Mouse (Mus musculus) c-Kit-positive CD71-positive TER-119-positive erythroid progenitor cells, embryonic 14.5 days (primary cell): ENCODE data around the gene Vmn2r13.
"Not testable (repeated sequence)": the region's sequence is repeated elsewhere in the genome, so short reads cannot be mapped to it uniquely, and the experiment has no call there.

Source experiments
- DNase-seq: peaks from one replicate; pipeline ENCODE4 v3.0.0-alpha.2; 2013; ENCODE audit warnings: low spot score

The Vmn2r13 gene

GRCm38 (mm10) chr5:109192099-109192498 is at the start of gene Vmn2r13:
Vmn2r13 (minus strand) TSS chr5:109192199.
- DNase-seq: not testable (repeated sequence)

- DNase-seq: no peak
These were observed 32.6 kb upstream of the Vmn2r13 start, which contains the start of gene Vmn2r14 for GRCm38 (mm10) chr5:109224608-109225007. Vmn2r14 (minus strand) TSS chr5:109224708.

GRCm38 (mm10) chr5:109166851-109167250 is 25.1 kb downstream of the Vmn2r13 start:
- DNase-seq: not testable (repeated sequence)

GRCm38 (mm10) chr5:109160121-109160520 is 31.9 kb downstream of the Vmn2r13 start:
- no peak for DNase-seq

GRCm38 (mm10) chr5:109159576-109159975 is 32.4 kb downstream of the Vmn2r13 start:
- not testable (repeated sequence) for DNase-seq

- not testable (repeated sequence) for DNase-seq
These were observed 33.2 kb downstream of the Vmn2r13 start for GRCm38 (mm10) chr5:109158488-109159485.

- DNase-seq: no peak
These were observed 52.5 kb downstream of the Vmn2r13 start for GRCm38 (mm10) chr5:109139546-109139945.

GRCm38 (mm10) chr5:109136731-109137130 is 55.3 kb downstream of the Vmn2r13 start:
- no peak for DNase-seq
